Mouse (Mus musculus): ENCODE results near the gene Cst3. TPM values are rescaled to one million over a fixed set of nuclear protein-coding genes. Genes with fewer than 3 reads are reported as not detected.

Cst3 gene
- polyA plus RNA-seq, 2 experiments from 2014 or later = 159 to 175 TPM

DNA sequence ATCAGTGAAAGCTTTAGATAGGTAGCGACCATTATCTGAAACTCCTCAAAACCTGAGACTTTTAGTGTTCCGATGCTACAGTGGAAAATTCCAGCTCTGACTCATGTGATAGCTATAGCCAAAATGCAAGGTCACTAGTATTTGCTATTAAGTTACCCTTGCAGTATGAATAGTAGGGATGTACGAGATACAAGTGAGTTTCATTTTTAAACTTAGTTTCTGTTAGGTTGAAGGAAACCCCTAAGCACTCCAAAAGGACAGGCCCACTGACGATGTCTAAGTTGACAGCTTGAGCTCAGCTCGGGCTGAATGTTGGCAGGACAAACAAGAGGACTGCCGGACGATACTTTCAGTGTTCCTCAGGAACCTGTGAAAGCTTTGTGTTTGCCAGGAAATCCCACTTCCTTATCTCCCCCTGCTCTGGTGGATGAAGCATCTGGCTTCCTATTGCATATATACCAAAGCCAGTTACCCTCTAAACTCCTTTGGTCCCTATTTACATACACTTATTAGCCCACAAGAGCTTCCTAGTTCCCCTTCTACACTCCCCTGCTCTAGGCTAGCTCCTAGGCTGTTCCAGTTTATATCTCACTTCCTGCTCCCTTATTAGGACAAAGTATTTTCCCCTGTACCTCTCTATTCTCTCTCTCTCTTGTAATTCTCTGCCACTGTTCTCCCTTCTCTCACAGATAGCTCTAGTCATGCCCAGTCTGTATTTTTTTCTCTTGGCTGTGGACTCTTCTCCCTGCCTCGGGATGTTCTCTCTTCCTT is 18.7 kb downstream of the Cst3 start:
- no peak for ATAC-seq

DNA sequence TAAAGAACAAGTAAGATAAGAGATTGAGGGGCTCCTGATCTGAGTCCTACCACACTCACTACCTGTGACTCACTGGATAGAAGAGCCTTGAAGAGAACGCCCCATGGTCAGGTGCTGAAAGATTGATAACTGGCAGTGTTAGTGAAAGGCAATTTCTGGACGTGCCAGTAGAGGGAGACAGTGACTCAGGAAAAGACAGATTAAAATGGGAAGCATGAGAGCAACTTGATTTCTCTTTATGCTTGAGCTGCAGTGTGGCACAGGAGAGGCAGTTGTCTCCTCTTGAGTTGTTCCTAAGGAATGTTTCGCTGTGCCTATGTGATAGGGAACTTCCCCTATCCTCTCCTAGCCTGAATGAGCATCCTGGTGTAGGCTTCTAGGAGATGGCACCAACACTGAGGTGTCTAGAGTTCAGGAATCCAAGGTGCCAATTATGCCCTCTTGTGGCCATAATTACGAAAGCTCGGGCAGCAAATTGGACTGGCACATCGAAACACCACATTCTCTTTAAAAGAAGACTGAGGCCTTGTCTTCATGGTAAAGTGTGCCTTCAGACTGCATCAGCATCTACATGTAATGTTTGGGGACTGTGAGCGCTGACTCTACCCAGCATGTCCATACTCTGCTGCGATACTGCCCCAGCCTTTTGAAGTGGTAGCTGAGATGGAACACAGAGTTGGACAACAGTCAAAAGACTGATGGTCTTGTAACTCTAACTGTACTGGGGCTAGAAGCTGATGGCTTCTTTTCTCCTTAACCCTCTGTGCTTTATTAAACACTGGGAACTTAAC is 24.2 kb downstream of the Cst3 start:
- peak; percentile 80 for ATAC-seq

DNA sequence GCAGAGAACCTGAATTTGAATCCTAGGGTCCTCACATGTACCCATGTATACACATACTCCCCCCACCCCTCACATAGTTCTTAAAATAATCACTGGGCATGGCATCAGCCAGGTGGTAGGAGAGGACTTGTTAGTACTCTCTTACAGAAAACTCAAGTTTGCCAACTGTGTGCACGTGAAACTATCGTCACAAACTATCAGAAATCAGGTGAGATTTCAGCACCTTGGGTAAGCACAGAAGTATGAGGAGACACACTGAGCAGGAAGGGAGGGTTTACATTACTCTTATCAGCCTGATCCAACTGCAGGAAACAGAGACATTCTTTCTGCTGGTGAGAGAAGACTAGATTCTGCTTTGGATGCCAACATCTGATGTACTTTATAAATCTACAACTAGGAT is 36.3 kb downstream of the Cst3 start:
- ATAC-seq = no peak

DNA sequence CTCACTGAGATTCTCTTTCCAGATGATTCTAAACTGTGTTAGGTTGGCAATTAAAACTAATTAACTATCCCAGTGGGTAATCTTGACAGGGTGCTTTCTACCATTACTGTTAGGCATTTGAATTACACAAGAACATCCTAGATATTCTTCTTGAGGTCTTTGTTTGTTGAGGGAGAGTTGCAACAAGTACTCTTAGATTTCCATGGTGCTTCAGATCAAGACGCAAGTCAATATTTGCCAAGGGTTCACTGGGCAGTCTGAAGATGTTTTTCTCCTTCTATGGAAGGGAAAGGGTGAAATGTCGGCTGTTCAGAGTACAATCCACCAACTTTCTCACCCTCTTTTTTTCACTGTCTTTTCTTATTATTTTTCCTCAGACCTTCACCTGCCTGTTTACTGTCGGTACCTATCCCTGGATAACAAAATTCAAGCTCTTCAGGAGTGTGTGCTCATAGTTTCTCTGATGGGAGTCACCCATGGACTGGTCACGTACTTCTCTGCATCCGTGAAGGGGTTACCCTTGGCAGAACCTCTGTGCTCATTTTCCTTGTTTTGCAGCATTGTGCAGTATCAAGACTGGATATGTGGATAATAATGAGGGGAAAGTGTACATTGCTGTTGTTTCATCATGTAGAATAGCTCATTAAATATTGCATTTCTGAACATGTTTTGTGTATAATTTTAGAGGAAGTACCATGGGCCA is 37.3 kb downstream of the Cst3 start:
- ATAC-seq = no peak

DNA sequence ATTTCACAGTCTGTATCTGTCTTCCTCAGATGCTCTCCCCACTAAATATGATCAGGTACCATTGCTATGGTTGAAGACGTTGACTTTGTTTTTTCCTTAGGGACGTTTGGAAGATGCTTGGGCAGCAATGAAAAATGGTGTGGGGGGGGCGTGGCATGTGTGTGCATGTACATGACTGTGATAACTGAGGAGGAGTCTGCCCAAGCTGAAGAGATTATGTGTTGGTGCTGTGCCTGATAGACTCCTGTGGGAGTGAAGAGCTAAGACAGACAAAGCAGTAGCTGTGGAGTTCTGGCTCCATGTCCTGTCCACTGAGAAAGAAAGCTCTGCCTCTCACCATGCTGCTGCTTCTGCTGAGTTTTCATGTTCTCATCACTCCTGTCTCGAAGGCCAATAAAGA is 40.6 kb downstream of the Cst3 start, which contains the start of gene Cst9:
Gene Cst9, plus strand, starts transcription at position 236 of the 400 bp plus-strand sequence.
- ATAC-seq = no peak

DNA sequence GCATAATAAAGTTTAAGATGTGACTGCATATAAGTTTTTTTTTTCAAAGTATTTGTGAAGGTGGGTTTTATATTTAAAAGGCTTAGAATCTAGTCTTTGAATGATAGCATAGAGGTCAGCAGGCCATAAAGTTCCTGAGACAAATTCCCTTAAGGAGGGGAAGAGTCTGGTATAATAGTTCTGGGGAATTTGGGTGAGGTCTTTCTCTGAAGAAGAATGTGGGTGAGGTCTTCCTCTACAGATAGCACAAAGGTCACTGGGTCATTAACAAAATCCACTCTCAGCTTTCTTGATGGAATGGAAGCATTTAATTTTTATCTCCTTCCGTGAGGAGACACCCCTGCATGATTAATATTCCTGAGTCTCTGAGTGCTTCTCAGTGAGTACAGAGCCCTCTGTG is 49.5 kb downstream of the Cst3 start:
- no peak for ATAC-seq

Other genes starting within 250 kb of the Cst3 start
- 10 to 100 TPM; 41.1 to 61.1 TPM for gene Nxt1, start 203.1 kb downstream of the Cst3 start, polyA plus RNA-seq (2017; shearing (Covaris generic))
- gene Gzf1, start 194.7 kb downstream of the Cst3 start, polyA plus RNA-seq (2017; shearing (Covaris generic)) = 10 to 100 TPM; 17.0 to 19.0 TPM
- 1 to 10 TPM; 1.2 TPM for gene Napb, start 143.2 kb downstream of the Cst3 start, polyA plus RNA-seq (2017; shearing (Covaris generic))
- not detected for gene Cstl1, start 125.3 kb downstream of the Cst3 start, polyA plus RNA-seq (2017; shearing (Covaris generic))
- gene Cst11, start 104.2 kb downstream of the Cst3 start, polyA plus RNA-seq (2017; shearing (Covaris generic)) = not detected
- not detected for gene 8030411F24Rik, start 93.7 kb downstream of the Cst3 start, polyA plus RNA-seq (2017; shearing (Covaris generic))
- gene Cst12, start 86.3 kb downstream of the Cst3 start, polyA plus RNA-seq (2017; shearing (Covaris generic)) = not detected
- gene Cst8, start 76.9 kb downstream of the Cst3 start, polyA plus RNA-seq (2017; shearing (Covaris generic)) = not detected
- not detected for gene Cst13, start 55.6 kb downstream of the Cst3 start, polyA plus RNA-seq (2017; shearing (Covaris generic))
- not detected for gene Cst9, start 40.5 kb downstream of the Cst3 start, polyA plus RNA-seq (2017; shearing (Covaris generic))
- not detected for gene 9230104L09Rik, start 10.7 kb downstream of the Cst3 start, polyA plus RNA-seq (2017; shearing (Covaris generic))
- gene Gm1330, start 127.6 kb upstream of the Cst3 start, polyA plus RNA-seq (2017; shearing (Covaris generic)) = not detected
- gene Gm10750, start 141.5 kb upstream of the Cst3 start, polyA plus RNA-seq (2017; shearing (Covaris generic)) = not detected

Measured in CD4-positive, CD25-positive, alpha-beta regulatory T cell, adult 4 months (primary cell).